Mouse (Mus musculus) MEL (cell line): ENCODE data around the gene Atf7. TPM values are rescaled to one million over a fixed set of nuclear protein-coding genes. Genes with fewer than 3 reads are reported as not detected.

Experiments used
- DNase-seq: peaks from one replicate; pipeline ENCODE4 v3.0.0; 2011; ENCODE audit warnings: low read depth, low spot score
- H3K27ac ChIP-seq: 2 replicates; pipeline ENCODE4 v1.5.1; 2012; ENCODE audit warnings: low read depth, mild to moderate bottlenecking, control low read depth, low read length, moderate library complexity; ENCODE audit not compliant: control insufficient read depth
- H3K27me3 ChIP-seq, 2 experiments: fragments of 150-350 bp in 1 of 2; sonication (generic) in 1 of 2; 2 replicates each; pipeline ENCODE4 v1.6.1; 2012; ENCODE audit warnings: low read length in 2 of 2, mild to moderate bottlenecking in 2 of 2, improper control_type of control experiment in 1 of 2, moderate library complexity in 1 of 2; ENCODE audit not compliant: insufficient read depth in 2 of 2, control insufficient read depth in 1 of 2
- H3K36me3 ChIP-seq, 2 experiments: 2 replicates each; pipeline ENCODE4 v1.6.1; 2012 to 2014; ENCODE audit warnings: low read length in 2 of 2, improper control_type of control experiment in 1 of 2, inconsistent platforms in 1 of 2, mild to moderate bottlenecking in 1 of 2; ENCODE audit not compliant: insufficient read depth in 2 of 2, control insufficient read depth in 1 of 2
- H3K4me1 ChIP-seq, 2 experiments: fragments of 150-350 bp in 1 of 2; sonication (generic) in 1 of 2; 2 replicates each; pipeline ENCODE4 v1.6.1; 2012; ENCODE audit warnings: low read length in 2 of 2, improper control_type of control experiment in 1 of 2, mild to moderate bottlenecking in 1 of 2; ENCODE audit not compliant: insufficient read depth in 2 of 2, control insufficient read depth in 1 of 2
- H3K4me3 ChIP-seq, 2 experiments: fragments of 150-350 bp in 1 of 2; sonication (generic) in 1 of 2; 2 replicates each; pipeline ENCODE4 v1.5.1; 2012; ENCODE audit warnings: low read depth in 2 of 2, low read length in 2 of 2, mild to moderate bottlenecking in 2 of 2, moderate library complexity in 2 of 2, control low read depth in 1 of 2, improper control_type of control experiment in 1 of 2; ENCODE audit not compliant: control insufficient read depth in 1 of 2, insufficient read depth in 1 of 2
- H3K79me2 ChIP-seq: 2 replicates; pipeline ENCODE4 v1.6.1; 2012; ENCODE audit warnings: mild to moderate bottlenecking, low read length, moderate library complexity; ENCODE audit not compliant: control insufficient read depth, poor library complexity, insufficient read depth
- H3K9ac ChIP-seq: 2 replicates; pipeline ENCODE4 v1.6.1; 2012; ENCODE audit warnings: low read depth, mild to moderate bottlenecking, control low read depth, low read length, moderate library complexity; ENCODE audit not compliant: control insufficient read depth, poor library complexity, severe bottlenecking
- H3K9me3 ChIP-seq: fragments of 150-350 bp; sonication (generic); replicated peaks from 2 replicates; pipeline ENCODE4 v1.6.1; 2012; ENCODE audit warnings: mild to moderate bottlenecking, low read length, improper control_type of control experiment, moderate library complexity; ENCODE audit not compliant: insufficient read depth
- BHLHE40 ChIP-seq: IDR thresholded peaks from 2 replicates; pipeline ENCODE4 v1.6.1; 2012; ENCODE audit warnings: low read depth, mild to moderate bottlenecking, inconsistent platforms, low read length, improper control_type of control experiment, borderline replicate concordance
- CHD1 ChIP-seq: IDR thresholded peaks from 2 replicates; pipeline ENCODE4 v1.6.1; 2012; ENCODE audit warnings: low read depth, mild to moderate bottlenecking, inconsistent platforms, low read length, improper control_type of control experiment
- CHD2 ChIP-seq: IDR thresholded peaks from 2 replicates; pipeline ENCODE4 v1.6.1; 2011; ENCODE audit warnings: low read length, improper control_type of control experiment
- GABPA ChIP-seq: IDR thresholded peaks from 2 replicates; pipeline ENCODE4 v1.6.1; 2012; ENCODE audit warnings: low read depth, mild to moderate bottlenecking, inconsistent platforms, low read length, improper control_type of control experiment, moderate library complexity
- GATA1 ChIP-seq: IDR thresholded peaks from 2 replicates; pipeline ENCODE4 v1.6.1; 2011; ENCODE audit warnings: low read depth, low read length, improper control_type of control experiment
- HCFC1 ChIP-seq: IDR thresholded peaks from 2 replicates; pipeline ENCODE4 v1.6.1; 2012; ENCODE audit warnings: low read depth, mild to moderate bottlenecking, inconsistent platforms, low read length, improper control_type of control experiment, moderate library complexity
- MAFK ChIP-seq: IDR thresholded peaks from 2 replicates; pipeline ENCODE4 v1.6.1; 2011; ENCODE audit warnings: low read depth, mild to moderate bottlenecking, low read length, improper control_type of control experiment, borderline replicate concordance
- MAZ ChIP-seq: IDR thresholded peaks from 2 replicates; pipeline ENCODE4 v1.6.1; 2012; ENCODE audit warnings: low read depth, mild to moderate bottlenecking, inconsistent platforms, low read length, improper control_type of control experiment
- MEF2A ChIP-seq: IDR thresholded peaks from 2 replicates; pipeline ENCODE4 v1.6.1; 2014; ENCODE audit warnings: low read depth, mild to moderate bottlenecking, inconsistent platforms, low read length, improper control_type of control experiment; ENCODE audit not compliant: poor library complexity, insufficient replicate concordance, severe bottlenecking; ENCODE audit errors: extremely low read depth
- MXI1 ChIP-seq: IDR thresholded peaks from 2 replicates; pipeline ENCODE4 v1.6.1; 2011; ENCODE audit warnings: mild to moderate bottlenecking, low read depth, low read length, improper control_type of control experiment
- MYC ChIP-seq: IDR thresholded peaks from 2 replicates; pipeline ENCODE4 v1.6.1; 2011; ENCODE audit warnings: low read depth, mild to moderate bottlenecking, low read length, improper control_type of control experiment, moderate library complexity
- NRF1 ChIP-seq: IDR thresholded peaks from 2 replicates; pipeline ENCODE4 v1.6.1; 2014; ENCODE audit warnings: low read depth, mild to moderate bottlenecking, inconsistent platforms, low read length, improper control_type of control experiment, moderate library complexity; ENCODE audit not compliant: poor library complexity, insufficient read depth, severe bottlenecking
- POLR2A ChIP-seq, 2 experiments: IDR thresholded peaks; 2 replicates each; pipeline ENCODE4 v1.6.1; 2011 to 2012; ENCODE audit warnings: low read length in 2 of 2, mild to moderate bottlenecking in 2 of 2, control low read depth in 1 of 2, improper control_type of control experiment in 1 of 2, low read depth in 1 of 2, moderate library complexity in 1 of 2; ENCODE audit not compliant: control insufficient read depth in 1 of 2, insufficient read depth in 1 of 2, poor library complexity in 1 of 2
- POLR2AphosphoS2 ChIP-seq: IDR thresholded peaks from 2 replicates; pipeline ENCODE4 v1.6.1; 2011; ENCODE audit warnings: low read length, improper control_type of control experiment
- POLR2AphosphoS5 ChIP-seq: IDR thresholded peaks from 2 replicates; pipeline ENCODE4 v1.6.1; 2012; ENCODE audit warnings: low read depth, borderline replicate concordance, mild to moderate bottlenecking, inconsistent platforms, low read length, moderate library complexity, mixed read lengths
- SIN3A ChIP-seq: IDR thresholded peaks from 2 replicates; pipeline ENCODE4 v1.6.1; 2012; ENCODE audit warnings: low read length, improper control_type of control experiment, inconsistent platforms
- TAL1 ChIP-seq: IDR thresholded peaks from 2 replicates; pipeline ENCODE4 v1.6.1; 2012; ENCODE audit warnings: mild to moderate bottlenecking, inconsistent platforms, low read length, moderate library complexity, mixed read lengths
- USF1 ChIP-seq: IDR thresholded peaks from 2 replicates; pipeline ENCODE4 v1.6.1; 2014; ENCODE audit warnings: low read depth, mild to moderate bottlenecking, inconsistent platforms, low read length, improper control_type of control experiment, moderate library complexity
- USF2 ChIP-seq, 2 experiments: IDR thresholded peaks; 2 replicates each; pipeline ENCODE4 v1.6.1; 2011 to 2012; ENCODE audit warnings: improper control_type of control experiment in 2 of 2, low read length in 2 of 2, borderline replicate concordance in 1 of 2, inconsistent platforms in 1 of 2, low read depth in 1 of 2, mild to moderate bottlenecking in 1 of 2; ENCODE audit not compliant: insufficient read depth in 1 of 2
- ZKSCAN1 ChIP-seq: IDR thresholded peaks from 2 replicates; pipeline ENCODE4 v1.6.1; 2012; ENCODE audit warnings: low read depth, mild to moderate bottlenecking, inconsistent platforms, low read length, improper control_type of control experiment, moderate library complexity
- ZMIZ1 ChIP-seq: IDR thresholded peaks from 2 replicates; pipeline ENCODE4 v1.6.1; 2012; ENCODE audit warnings: low read depth, mild to moderate bottlenecking, inconsistent platforms, low read length, improper control_type of control experiment, moderate library complexity
- polyA plus RNA-seq, 2 experiments: library from polyadenylated mRNA; stranded (reverse) in 1 of 2; unstranded in 1 of 2; fragments of >175 nt in 1 of 2; fragments of >200 nt in 1 of 2; gene quantifications; 2 replicates each; pipeline versions ENCODE4 v1.2.1 to v1.2.4; 2012; ENCODE audit warnings: low replicate concordance in 2 of 2, low read depth in 1 of 2; ENCODE audit not compliant: insufficient read length in 2 of 2, insufficient read depth in 1 of 2, missing spikeins in 1 of 2
- total RNA-seq: library from RNA; depleted of rRNA; stranded (reverse); fragments of 300-350 nt; gene quantifications from 2 replicates; pipeline ENCODE4 v1.2.3, GENCODE M21; 2012

Gene Atf7
- total and polyA plus RNA-seq, 3 experiments: 12.8 to 49.6 TPM; not detected in 1

GRCm38 (mm10) chr15:102513004-102513403 lies 112.3 kb downstream of the Atf7 start:
- no peak overlapping the region for H3K27ac ChIP-seq
- peaks cover 0 to 22% of the 10 kb centered on the region in 2 experiments; a peak in 2 of 4 replicates for H3K4me1 ChIP-seq
- no peaks in the 10 kb centered on the region for H3K79me2 ChIP-seq
- H3K9me3 ChIP-seq: no peaks in the 10 kb centered on the region
- TF ChIP-seq POLR2A (IDR thresholded peaks at IDR 0.05; ENCODE audit: control insufficient read depth in 1 of 2, insufficient read depth in 1 of 2, low read depth in 1 of 2, low read length in 2 of 2, poor library complexity in 1 of 2) (no peak), GATA1 (no peak), POLR2AphosphoS2 (no peak), USF1 (no peak), MAZ (no peak), TAL1 (no peak), POLR2AphosphoS5 (no peak)
- H3K4me3 ChIP-seq: no peak overlapping the region
- no peaks in the 10 kb centered on the region for H3K27me3 ChIP-seq
- peaks cover 0 to 3% of the 10 kb centered on the region in 2 experiments; a peak in 2 of 4 replicates for H3K36me3 ChIP-seq
- no peak overlapping the region for H3K9ac ChIP-seq
- no peak for DNase-seq

- DNase-seq: no peak
- H3K27ac ChIP-seq: no peak overlapping the region
- no peak overlapping the region for H3K4me3 ChIP-seq
- no peak overlapping the region for H3K9ac ChIP-seq
- H3K27me3 ChIP-seq: no peaks in the 10 kb centered on the region
- no peaks in the 10 kb centered on the region for H3K9me3 ChIP-seq
- H3K79me2 ChIP-seq: no peaks in the 10 kb centered on the region
- H3K36me3 ChIP-seq: peaks cover 0 to 3% of the 10 kb centered on the region in 2 experiments; a peak in 2 of 4 replicates
- no peak for TF ChIP-seq MEF2A
- TF ChIP-seq MYC: no peak
- TF ChIP-seq SIN3A: no peak
- TF ChIP-seq NRF1: no peak
- TF ChIP-seq GATA1: no peak
- no peak for TF ChIP-seq CHD1
- no peak for TF ChIP-seq MXI1
- TF ChIP-seq ZMIZ1: no peak
- TF ChIP-seq MAFK: no peak
- no peak for TF ChIP-seq HCFC1
- no peak for TF ChIP-seq GABPA
- no peak for TF ChIP-seq USF2 (IDR thresholded peaks at IDR 0.05; ENCODE audit: borderline replicate concordance in 1 of 2, insufficient read depth in 1 of 2, low read depth in 1 of 2, low read length in 2 of 2)
- no peak for TF ChIP-seq BHLHE40
- TF ChIP-seq POLR2A (IDR thresholded peaks at IDR 0.05; ENCODE audit: control insufficient read depth in 1 of 2, insufficient read depth in 1 of 2, low read depth in 1 of 2, low read length in 2 of 2, poor library complexity in 1 of 2): no peak
- no peak for TF ChIP-seq ZKSCAN1
- no peak for TF ChIP-seq USF1
- no peak for TF ChIP-seq CHD2
- H3K4me1 ChIP-seq: peaks cover 0 to 22% of the 10 kb centered on the region in 2 experiments; a peak in 2 of 4 replicates
Observed at GRCm38 (mm10) chr15:102512471-102512870, 112.8 kb downstream of the Atf7 start.
